Mouse (Mus musculus): ENCODE data around the gene Dus1l. TPM values are rescaled to one million over a fixed set of nuclear protein-coding genes. Genes with fewer than 3 reads are reported as not detected.
"Not testable (repeated sequence)": the region's sequence is repeated elsewhere in the genome, so short reads cannot be mapped to it uniquely, and the experiment has no call there.

The Dus1l gene
- total and polyA plus RNA-seq, 2 experiments from 2014 or later: 40.2 to 47.1 TPM

DNA sequence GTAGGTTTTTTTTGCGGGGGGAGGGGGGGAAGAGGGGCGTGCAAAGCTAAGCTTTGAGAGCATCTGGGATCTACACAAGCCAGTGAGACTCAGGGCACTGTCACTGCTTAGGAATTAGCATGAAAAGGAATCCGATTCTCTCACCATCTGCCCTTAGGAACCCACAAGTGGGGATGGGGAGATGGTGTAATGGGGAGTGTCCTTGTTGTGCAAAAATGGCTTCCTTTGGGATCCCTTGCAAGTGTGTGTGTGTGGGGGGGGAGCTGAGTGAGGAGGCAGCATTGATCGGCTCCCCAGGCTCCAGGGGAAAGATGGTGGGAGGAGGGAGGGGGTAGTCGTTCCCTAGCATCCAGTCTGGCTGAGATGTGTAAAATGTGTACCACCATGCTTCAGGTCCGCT is 19.1 kb downstream of the Dus1l start:
- WGBS: 29% methylated on average over 6 of the region's 6 CpGs
- H3K4me1 ChIP-seq (ENCODE audit: control insufficient read depth, insufficient read depth): no peaks in the 10 kb centered on the region
- H3K27ac ChIP-seq (ENCODE audit: low read depth): no peak overlapping the region
- no peaks in the 10 kb centered on the region for H3K9me3 ChIP-seq (replicated peaks; ENCODE audit: control insufficient read depth, low read length)
- DNase-seq (ENCODE audit: low spot score) (no peak), ATAC-seq (ENCODE audit: insufficient read depth, low read depth) (no peak)
- H3K36me3 ChIP-seq (replicated peaks; ENCODE audit: control insufficient read depth, insufficient read depth, low read length): peaks cover 16% of the 10 kb centered on the region; the same call in 1 of the 2 replicates
- no peak overlapping the region for H3K9ac ChIP-seq (replicated peaks; ENCODE audit: low read depth, low read length)
- no peak overlapping the region for H3K4me2 ChIP-seq (ENCODE audit: low read depth, low read length)
- no peak overlapping the region for H3K4me3 ChIP-seq (ENCODE audit: low read depth, low read length)
- no peaks in the 10 kb centered on the region for H3K27me3 ChIP-seq (ENCODE audit: control insufficient read depth, insufficient read depth, low read length)
- TF ChIP-seq CTCF (IDR thresholded peaks at IDR 0.05; ENCODE audit: low read depth) (no peak), EP300 (IDR thresholded peaks at IDR 0.05; ENCODE audit: low read depth) (no peak)

DNA sequence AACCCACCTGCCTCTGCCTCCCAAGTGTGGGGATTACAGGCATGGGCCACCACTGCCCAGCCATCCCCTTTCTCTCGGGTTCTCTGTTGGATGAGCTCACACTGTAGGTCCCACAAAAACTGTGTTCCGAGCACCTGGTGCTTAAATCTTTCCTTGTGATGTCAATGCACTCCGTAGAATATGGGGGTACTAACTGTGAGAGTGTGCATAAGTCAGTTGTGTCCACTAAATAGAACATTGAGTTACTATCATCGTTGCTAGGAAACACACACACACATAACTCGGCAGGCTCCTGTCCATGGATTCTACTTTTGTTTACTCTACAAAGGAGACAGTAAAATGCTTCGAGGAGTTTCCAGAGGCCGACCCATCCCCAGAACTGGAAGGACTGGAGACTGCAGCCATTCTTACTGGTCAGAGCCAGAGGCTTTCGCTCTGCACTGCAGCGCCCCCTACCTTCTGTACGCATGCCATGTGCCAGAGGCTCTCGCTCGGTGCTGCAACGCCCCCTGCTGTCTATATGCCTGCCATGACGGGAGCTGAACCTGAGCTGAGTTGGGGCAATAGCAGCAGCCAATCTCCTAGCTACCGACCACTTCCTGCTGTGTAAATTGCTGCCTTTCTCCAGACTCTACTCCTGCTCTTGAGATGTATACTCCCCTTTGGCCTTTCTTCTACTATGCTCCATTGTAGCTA is 20.3 kb downstream of the Dus1l start:
- ATAC-seq (ENCODE audit: insufficient read depth, low read depth) (peak; percentile 93), DNase-seq (ENCODE audit: low spot score) (peak; percentile 88)
- 23% methylated on average over 15 of the region's 15 CpGs for WGBS
- Histone ChIP-seq H3K4me1 (ENCODE audit: control insufficient read depth, insufficient read depth) (no peaks in the 10 kb centered on the region), H3K4me3 (ENCODE audit: low read depth, low read length) (no peak overlapping the region), H3K27ac (ENCODE audit: low read depth) (no peak overlapping the region), H3K4me2 (ENCODE audit: low read depth, low read length) (no peak overlapping the region), H3K27me3 (ENCODE audit: control insufficient read depth, insufficient read depth, low read length) (no peaks in the 10 kb centered on the region), H3K9ac (replicated peaks; ENCODE audit: low read depth, low read length) (no peak overlapping the region), H3K36me3 (replicated peaks; ENCODE audit: control insufficient read depth, insufficient read depth, low read length) (0 out of 2 replicates have a peak, but pooled peaks cover 8% of the 10 kb centered on the region), H3K9me3 (replicated peaks; ENCODE audit: control insufficient read depth, low read length) (no peaks in the 10 kb centered on the region)
- TF ChIP-seq CTCF (IDR thresholded peaks at IDR 0.05; ENCODE audit: low read depth) (peak; percentile 100), EP300 (IDR thresholded peaks at IDR 0.05; ENCODE audit: low read depth) (no peak)

DNA sequence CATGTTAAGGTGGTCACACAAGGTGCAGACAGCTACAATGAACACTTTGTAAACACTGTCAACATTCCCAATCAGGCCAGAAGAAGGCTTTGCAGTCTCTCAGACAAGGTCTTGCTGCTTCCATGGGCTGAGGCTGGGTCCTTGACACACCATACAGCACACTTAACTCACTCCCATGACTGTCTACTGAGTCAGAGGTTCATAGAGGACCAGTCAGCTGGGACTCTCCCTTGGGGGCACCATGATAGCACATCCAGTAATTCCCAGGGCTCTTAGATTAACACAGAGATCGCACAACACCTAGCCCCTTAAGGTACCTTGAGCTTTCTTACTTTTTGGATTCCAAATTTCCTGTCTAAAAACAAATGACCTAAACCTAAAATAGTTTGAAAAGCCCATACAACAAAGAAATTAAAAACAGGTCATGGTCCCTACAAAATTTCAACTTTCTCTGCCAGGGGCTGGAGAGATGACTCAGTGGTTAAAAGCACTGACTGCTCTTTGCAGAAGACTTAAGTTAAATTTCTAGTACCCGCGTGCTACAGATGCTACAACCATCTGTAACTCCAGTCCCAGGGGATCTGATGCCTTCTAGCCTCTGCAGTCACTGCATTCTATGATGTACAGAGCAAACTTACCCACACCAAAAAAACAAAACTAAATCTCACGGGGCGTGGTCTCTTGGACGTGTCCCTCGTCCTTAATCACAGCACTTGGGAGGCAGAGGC is 22.6 kb downstream of the Dus1l start:
- TF ChIP-seq EP300 (IDR thresholded peaks at IDR 0.05; ENCODE audit: low read depth): no peak
- H3K36me3 ChIP-seq (replicated peaks; ENCODE audit: control insufficient read depth, insufficient read depth, low read length): no peaks in the 10 kb centered on the region
- no peak for DNase-seq (ENCODE audit: low spot score)
- 74% methylated on average over 7 of the region's 7 CpGs for WGBS
- no peak overlapping the region for H3K9ac ChIP-seq (replicated peaks; ENCODE audit: low read depth, low read length)
- no peaks in the 10 kb centered on the region for H3K4me1 ChIP-seq (ENCODE audit: control insufficient read depth, insufficient read depth)
- H3K27me3 ChIP-seq (ENCODE audit: control insufficient read depth, insufficient read depth, low read length): no peaks in the 10 kb centered on the region
- ATAC-seq (ENCODE audit: insufficient read depth, low read depth): no peak
- no peak overlapping the region for H3K27ac ChIP-seq (ENCODE audit: low read depth)
- H3K4me2 ChIP-seq (ENCODE audit: low read depth, low read length): no peak overlapping the region
- no peaks in the 10 kb centered on the region for H3K9me3 ChIP-seq (replicated peaks; ENCODE audit: control insufficient read depth, low read length)
- H3K4me3 ChIP-seq (ENCODE audit: low read depth, low read length): no peak overlapping the region

DNA sequence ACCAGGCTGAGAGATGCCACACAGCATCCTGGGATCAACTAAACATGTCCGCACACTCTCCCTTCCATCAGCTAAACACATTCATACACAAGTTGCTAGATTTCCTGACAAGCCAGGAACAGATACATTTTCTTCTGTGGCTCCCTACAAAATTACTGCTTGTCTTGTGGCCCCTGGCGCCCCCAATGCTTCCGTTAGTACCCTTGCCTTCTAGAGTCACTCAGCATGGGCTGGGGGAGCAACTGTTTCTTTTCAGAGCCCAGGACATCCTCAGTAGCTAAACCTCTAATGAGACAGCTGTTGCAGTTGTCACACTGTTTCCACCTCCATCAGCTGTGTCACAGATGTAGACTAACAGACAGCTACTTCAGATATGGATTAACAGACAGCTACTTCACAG is 23.5 kb downstream of the Dus1l start:
- no peak for ATAC-seq (ENCODE audit: insufficient read depth, low read depth)
- no peaks in the 10 kb centered on the region for H3K27me3 ChIP-seq (ENCODE audit: control insufficient read depth, insufficient read depth, low read length)
- H3K9me3 ChIP-seq (replicated peaks; ENCODE audit: control insufficient read depth, low read length): no peaks in the 10 kb centered on the region
- no peaks in the 10 kb centered on the region for H3K4me1 ChIP-seq (ENCODE audit: control insufficient read depth, insufficient read depth)
- no peak for DNase-seq (ENCODE audit: low spot score)
- H3K36me3 ChIP-seq (replicated peaks; ENCODE audit: control insufficient read depth, insufficient read depth, low read length): no peaks in the 10 kb centered on the region
- 57% methylated on average over 3 of the region's 3 CpGs for WGBS
- no peak overlapping the region for H3K27ac ChIP-seq (ENCODE audit: low read depth)
- no peak overlapping the region for H3K4me3 ChIP-seq (ENCODE audit: low read depth, low read length)
- H3K4me2 ChIP-seq (ENCODE audit: low read depth, low read length): no peak overlapping the region
- no peak overlapping the region for H3K9ac ChIP-seq (replicated peaks; ENCODE audit: low read depth, low read length)
- TF ChIP-seq EP300 (IDR thresholded peaks at IDR 0.05; ENCODE audit: low read depth) (no peak), CTCF (IDR thresholded peaks at IDR 0.05; ENCODE audit: low read depth) (no peak)

DNA sequence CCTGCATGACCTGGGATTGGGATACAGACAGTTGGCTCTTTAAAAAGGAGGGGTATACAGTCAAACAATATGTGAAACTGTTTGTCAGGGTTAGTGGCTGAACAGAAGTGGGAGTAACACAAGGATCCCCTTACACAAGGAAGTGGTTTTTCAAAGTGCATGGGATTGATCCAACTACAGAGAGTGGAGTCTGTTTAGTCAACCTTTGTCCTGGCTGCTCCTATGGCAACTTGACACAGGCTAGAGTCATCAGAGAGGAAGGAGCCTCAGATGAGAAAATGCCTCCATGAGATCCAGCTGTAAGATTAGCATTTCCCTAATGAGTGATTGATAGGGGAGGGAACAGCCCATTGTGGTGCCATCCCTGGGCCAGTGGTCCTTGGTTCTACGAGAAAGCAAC is 28.0 kb downstream of the Dus1l start:
- Histone ChIP-seq H3K27me3 (ENCODE audit: control insufficient read depth, insufficient read depth, low read length) (peaks cover 4% of the 10 kb centered on the region; the same call in 1 of the 2 replicates), H3K27ac (ENCODE audit: low read depth) (no peak overlapping the region), H3K4me3 (ENCODE audit: low read depth, low read length) (no peak overlapping the region), H3K4me1 (ENCODE audit: control insufficient read depth, insufficient read depth) (no peaks in the 10 kb centered on the region), H3K9me3 (replicated peaks; ENCODE audit: control insufficient read depth, low read length) (no peaks in the 10 kb centered on the region), H3K9ac (replicated peaks; ENCODE audit: low read depth, low read length) (no peak overlapping the region), H3K4me2 (ENCODE audit: low read depth, low read length) (no peak overlapping the region), H3K36me3 (replicated peaks; ENCODE audit: control insufficient read depth, insufficient read depth, low read length) (no peaks in the 10 kb centered on the region)
- WGBS: 74% methylated on average over 1 of the region's 1 CpGs
- DNase-seq (ENCODE audit: low spot score): no peak
- TF ChIP-seq EP300 (IDR thresholded peaks at IDR 0.05; ENCODE audit: low read depth) (no peak), CTCF (IDR thresholded peaks at IDR 0.05; ENCODE audit: low read depth) (no peak)
- no peak for ATAC-seq (ENCODE audit: insufficient read depth, low read depth)

DNA sequence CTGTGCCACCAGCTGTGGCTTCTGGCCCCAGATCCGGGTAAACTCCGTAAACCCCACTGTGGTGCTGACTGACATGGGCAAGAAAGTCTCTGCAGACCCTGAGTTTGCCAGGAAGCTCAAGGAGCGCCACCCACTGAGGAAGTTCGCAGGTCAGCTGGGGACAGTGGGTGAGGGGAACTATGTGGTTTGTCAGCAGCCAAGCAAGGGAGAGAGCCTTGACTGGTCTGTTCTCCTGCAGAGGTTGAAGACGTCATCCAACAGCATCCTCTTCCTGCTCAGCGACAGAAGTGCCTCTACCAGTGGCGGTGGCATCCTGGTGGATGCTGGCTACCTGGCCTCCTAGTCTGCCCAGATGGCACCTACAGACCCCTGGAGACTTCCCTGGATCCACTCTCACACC is 29.2 kb downstream of the Dus1l start:
- H3K9me3 ChIP-seq (replicated peaks; ENCODE audit: control insufficient read depth, low read length); H3K27me3 ChIP-seq (ENCODE audit: control insufficient read depth, insufficient read depth, low read length); DNase-seq (ENCODE audit: low spot score); H3K4me3 ChIP-seq (ENCODE audit: low read depth, low read length); H3K4me2 ChIP-seq (ENCODE audit: low read depth, low read length); H3K4me1 ChIP-seq (ENCODE audit: control insufficient read depth, insufficient read depth); H3K27ac ChIP-seq (ENCODE audit: low read depth); H3K36me3 ChIP-seq (replicated peaks; ENCODE audit: control insufficient read depth, insufficient read depth, low read length); H3K9ac ChIP-seq (replicated peaks; ENCODE audit: low read depth, low read length); ATAC-seq (ENCODE audit: insufficient read depth, low read depth): not testable (repeated sequence)
- WGBS: 53% methylated on average over 3 of the region's 7 CpGs

DNA sequence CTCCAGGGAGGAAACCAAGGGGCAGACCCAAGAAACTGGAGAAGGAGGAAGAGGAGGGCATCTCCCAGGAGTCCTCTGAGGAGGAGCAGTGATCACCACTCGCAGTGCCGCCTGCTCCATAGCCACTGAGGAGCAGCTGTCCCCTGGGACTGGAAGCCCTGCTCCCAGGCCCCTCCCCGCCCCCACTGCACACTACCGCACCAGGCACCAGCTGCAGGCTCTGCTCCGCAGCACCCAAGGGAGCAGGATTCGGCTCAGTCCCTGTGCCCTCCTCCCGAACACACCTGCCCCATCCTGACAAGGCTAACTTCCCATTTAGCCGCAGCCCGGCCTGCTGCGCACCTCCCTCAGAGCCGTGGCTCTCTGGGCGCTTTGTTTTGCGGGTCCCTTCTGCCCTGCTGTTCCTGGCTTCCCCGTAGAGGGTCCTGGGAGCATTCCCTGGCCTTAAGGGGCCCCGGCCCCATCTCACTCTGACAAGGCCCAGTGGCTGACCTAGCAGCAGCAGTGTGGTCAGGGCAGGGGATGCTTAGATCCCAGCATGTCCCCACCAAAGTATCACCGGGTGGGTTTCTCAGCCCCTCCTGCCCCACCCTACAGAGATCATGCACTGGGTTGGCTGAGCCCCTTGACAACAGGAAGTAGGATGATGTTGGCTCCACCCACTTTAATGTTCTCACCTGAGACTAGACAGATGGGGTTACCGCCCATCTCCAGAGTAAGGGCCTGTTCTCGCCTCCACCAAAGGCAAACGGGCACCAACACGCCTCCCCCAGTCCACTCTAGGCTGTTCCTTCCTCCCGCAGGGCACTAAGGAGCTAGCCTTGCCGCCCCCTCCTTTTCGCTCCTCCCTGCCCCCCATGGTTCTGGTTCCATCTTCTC is 32.8 kb downstream of the Dus1l start:
- H3K36me3 ChIP-seq (replicated peaks; ENCODE audit: control insufficient read depth, insufficient read depth, low read length); DNase-seq (ENCODE audit: low spot score); H3K27ac ChIP-seq (ENCODE audit: low read depth); H3K4me1 ChIP-seq (ENCODE audit: control insufficient read depth, insufficient read depth); H3K27me3 ChIP-seq (ENCODE audit: control insufficient read depth, insufficient read depth, low read length); H3K9me3 ChIP-seq (replicated peaks; ENCODE audit: control insufficient read depth, low read length); H3K9ac ChIP-seq (replicated peaks; ENCODE audit: low read depth, low read length); H3K4me3 ChIP-seq (ENCODE audit: low read depth, low read length): not testable (repeated sequence)
- H3K4me2 ChIP-seq (ENCODE audit: low read depth, low read length): peak overlapping the region; percentile 21; the same call in 1 of the 2 replicates
- ATAC-seq (ENCODE audit: insufficient read depth, low read depth): peak; percentile 33; the same call in 1 of the 2 replicates
- 7% methylated on average over 8 of the region's 23 CpGs for WGBS

Data from heart, postnatal 0 days (tissue).